Mouse (Mus musculus): ENCODE results near the gene Mfsd12. TPM values are rescaled to one million over a fixed set of nuclear protein-coding genes. Genes with fewer than 3 reads are reported as not detected.

Mfsd12 gene
- total and polyA plus RNA-seq, 3 experiments = 5.2 to 9.5 (median 7.4) TPM

DNA sequence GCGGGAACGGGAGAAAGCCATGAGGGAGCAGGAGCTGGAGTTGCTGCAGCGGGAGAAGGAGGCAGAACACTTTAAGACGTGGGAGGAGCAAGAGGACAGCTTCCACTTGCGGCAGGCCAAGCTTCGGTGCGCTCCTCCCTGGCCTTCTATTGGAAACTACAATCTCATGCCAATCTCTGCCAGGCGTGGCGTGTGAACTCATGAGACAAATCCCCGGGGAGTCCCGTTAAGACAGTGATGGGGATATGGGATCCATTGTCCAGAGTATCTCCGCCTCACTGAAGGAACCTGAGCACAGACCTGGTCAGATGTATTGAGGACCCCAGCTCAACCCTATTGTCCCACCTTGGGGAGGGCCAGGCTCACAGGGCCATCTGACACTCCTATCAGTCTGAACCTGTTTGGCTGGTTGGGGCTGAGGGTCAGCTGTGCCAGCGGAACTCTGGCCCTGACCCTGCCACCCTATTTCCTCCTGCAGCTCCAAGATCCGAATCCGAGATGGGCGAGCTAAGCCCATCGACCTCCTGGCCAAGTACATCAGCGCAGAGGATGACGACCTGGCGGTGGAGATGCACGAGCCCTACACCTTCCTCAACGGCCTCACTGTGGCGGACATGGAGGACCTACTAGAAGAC lies 34.0 kb upstream of the Mfsd12 start:
- no peaks in the 10 kb centered on the region for H3K9me3 ChIP-seq (replicated peaks; ENCODE audit: low read length)
- in situ Hi-C loops (cut with MboI; ENCODE audit: low pct_ligation_motif_present, low pct_unique_long_range_greater_than_20kb, low sequenced_read_pairs) (no loop called here), dilution Hi-C loops (cut with MboI; ENCODE audit: extremely low pct_ligation_motif_present, extremely low pct_unique_long_range_greater_than_20kb, low sequenced_read_pairs) (no loop called here)
- H3K4me1 ChIP-seq (ENCODE audit: control insufficient read depth in 1 of 2, insufficient read depth in 2 of 2) = peaks cover 12 to 32% of the 10 kb centered on the region in 2 experiments; a peak in 3 of 4 replicates
- H3K4me2 ChIP-seq (ENCODE audit: insufficient read depth, low read depth, poor library complexity, severe bottlenecking) = no peak overlapping the region
- peaks cover 15% of the 10 kb centered on the region for H3K79me2 ChIP-seq (replicated peaks; ENCODE audit: control insufficient read depth, extremely low read depth, insufficient read depth, poor library complexity, severe bottlenecking)
- no peak overlapping the region for H3K27ac ChIP-seq (ENCODE audit: insufficient read depth, low read depth)
- H3K4me3 ChIP-seq (replicated peaks in 1 of 3; ENCODE audit: low read depth in 2 of 3, low read length in 2 of 3, poor library complexity in 1 of 3) = no peak overlapping the region
- no peaks in the 10 kb centered on the region for H3K27me3 ChIP-seq (replicated peaks)
- TF ChIP-seq HCFC1 (IDR thresholded peaks at IDR 0.05; ENCODE audit: low read depth, low read length) = no peak
- TF ChIP-seq ETS1 (conservative IDR thresholded peaks at IDR 0.05; ENCODE audit: low read depth, low read length) = no peak
- TF ChIP-seq POLR2AphosphoS2 (IDR thresholded peaks at IDR 0.05; ENCODE audit: low read depth, low read length) = no peak
- TF ChIP-seq MEF2A (IDR thresholded peaks at IDR 0.05; ENCODE audit: borderline replicate concordance, low read depth, low read length) = no peak
- no peak for TF ChIP-seq BHLHE40 (IDR thresholded peaks at IDR 0.05; ENCODE audit: low read depth, low read length)
- TF ChIP-seq EP300 (IDR thresholded peaks at IDR 0.05; ENCODE audit: low read length) = no peak
- TF ChIP-seq RAD21 (IDR thresholded peaks at IDR 0.05; ENCODE audit: low read depth, low read length) = no peak
- no peak for TF ChIP-seq RCOR1 (conservative IDR thresholded peaks at IDR 0.05; ENCODE audit: low read depth, low read length)
- no peak for TF ChIP-seq SMC3 (IDR thresholded peaks at IDR 0.05; ENCODE audit: low read depth, low read length)
- TF ChIP-seq PAX5 (IDR thresholded peaks at IDR 0.05; ENCODE audit: low read length) = no peak
- no peak for TF ChIP-seq ZMIZ1 (IDR thresholded peaks at IDR 0.05; ENCODE audit: low read depth, low read length)
- TF ChIP-seq MAFK (IDR thresholded peaks at IDR 0.05; ENCODE audit: insufficient replicate concordance, low read length) = no peak
- TF ChIP-seq MYC (IDR thresholded peaks at IDR 0.05; ENCODE audit: low read depth, low read length) = no peak
- no peak for TF ChIP-seq MXI1 (IDR thresholded peaks at IDR 0.05; ENCODE audit: low read depth, low read length)
- TF ChIP-seq TCF12 (IDR thresholded peaks at IDR 0.05; ENCODE audit: low read depth, low read length) = no peak
- TF ChIP-seq ZC3H11A (IDR thresholded peaks at IDR 0.05; ENCODE audit: low read depth, low read length) = no peak
- TF ChIP-seq USF1 (IDR thresholded peaks at IDR 0.05; ENCODE audit: low read depth, low read length) = no peak
- no peak for TF ChIP-seq CHD1 (IDR thresholded peaks at IDR 0.05; ENCODE audit: low read depth, low read length)
- TF ChIP-seq MAX (IDR thresholded peaks at IDR 0.05; ENCODE audit: low read length) = no peak
- TF ChIP-seq KAT2A (IDR thresholded peaks at IDR 0.05; ENCODE audit: insufficient replicate concordance, low read length) = no peak
- H3K36me3 ChIP-seq (replicated peaks in 1 of 2; ENCODE audit: control insufficient read depth in 1 of 2, insufficient read depth in 1 of 2, low read length in 1 of 2) = peaks cover 58 to 72% of the 10 kb centered on the region in 2 experiments
- H3K9ac ChIP-seq (ENCODE audit: insufficient read depth, low read depth) = no peak overlapping the region
- no peak for DNase-seq (ENCODE audit: extremely low read depth)
